Mouse (Mus musculus): ENCODE measurements around the gene Aco1.
A peak's percentile ranks its signal among the peaks of the same experiment; 100 is the strongest.
"Not testable (repeated sequence)": the region's sequence is repeated elsewhere in the genome, so short reads cannot be mapped to it uniquely, and the experiment has no call there.

Gene Aco1

GRCm38 (mm10) chr4:40142743-40143532, at the start of gene Aco1:
Aco1 (plus strand) TSS chr4:40143081.
- DNase-seq (ENCODE audit: low spot score in 2 of 2) = peak; percentile 96 to 97

- DNase-seq (ENCODE audit: low spot score in 2 of 2) = no peak
Measured at GRCm38 (mm10) chr4:40094974-40095373, 47.9 kb upstream of the Aco1 start.

- DNase-seq (ENCODE audit: low spot score in 2 of 2) = no peak
Measured at GRCm38 (mm10) chr4:40102996-40103395, 39.9 kb upstream of the Aco1 start.

- no peak for DNase-seq (ENCODE audit: low spot score in 2 of 2)
Measured at GRCm38 (mm10) chr4:40106004-40106536, 36.8 kb upstream of the Aco1 start.

- DNase-seq (ENCODE audit: low spot score in 2 of 2) = no peak
Measured at GRCm38 (mm10) chr4:40108030-40108429, 34.9 kb upstream of the Aco1 start.

GRCm38 (mm10) chr4:40113173-40113572, 29.7 kb upstream of the Aco1 start:
- DNase-seq (ENCODE audit: low spot score in 2 of 2) = no peak

- no peak for DNase-seq (ENCODE audit: low spot score in 2 of 2)
Measured at GRCm38 (mm10) chr4:40121221-40121620, 21.7 kb upstream of the Aco1 start.

GRCm38 (mm10) chr4:40122291-40122690, 20.6 kb upstream of the Aco1 start:
- not testable (repeated sequence) for DNase-seq (ENCODE audit: low spot score in 2 of 2)

- peak; percentile 71 to 82 for DNase-seq (ENCODE audit: low spot score in 2 of 2)
Measured at GRCm38 (mm10) chr4:40134468-40135102, 8.3 kb upstream of the Aco1 start.

GRCm38 (mm10) chr4:40136519-40136918, 6.4 kb upstream of the Aco1 start:
- no peak for DNase-seq (ENCODE audit: low spot score in 2 of 2)

GRCm38 (mm10) chr4:40139663-40140255, 3.1 kb upstream of the Aco1 start:
- DNase-seq (ENCODE audit: low spot score in 2 of 2) = no peak

GRCm38 (mm10) chr4:40143533-40143871, 621 bp downstream of the Aco1 start:
- no peak for DNase-seq (ENCODE audit: low spot score in 2 of 2)

GRCm38 (mm10) chr4:40144543-40144942, 1.7 kb downstream of the Aco1 start:
- DNase-seq (ENCODE audit: low spot score in 2 of 2) = no peak

GRCm38 (mm10) chr4:40144981-40145380, 2.1 kb downstream of the Aco1 start:
- no peak for DNase-seq (ENCODE audit: low spot score in 2 of 2)

- DNase-seq (ENCODE audit: low spot score in 2 of 2) = no peak
Measured at GRCm38 (mm10) chr4:40148281-40148680, 5.4 kb downstream of the Aco1 start.

GRCm38 (mm10) chr4:40150046-40150445, 7.2 kb downstream of the Aco1 start:
- no peak for DNase-seq (ENCODE audit: low spot score in 2 of 2)

GRCm38 (mm10) chr4:40152771-40153170, 9.9 kb downstream of the Aco1 start:
- no peak for DNase-seq (ENCODE audit: low spot score in 2 of 2)

GRCm38 (mm10) chr4:40153500-40153899, 10.6 kb downstream of the Aco1 start:
- DNase-seq (ENCODE audit: low spot score in 2 of 2) = no peak

GRCm38 (mm10) chr4:40154751-40155150, 11.9 kb downstream of the Aco1 start:
- no peak for DNase-seq (ENCODE audit: low spot score in 2 of 2)

GRCm38 (mm10) chr4:40155467-40155999, 12.7 kb downstream of the Aco1 start:
- DNase-seq (ENCODE audit: low spot score in 2 of 2) = no peak

GRCm38 (mm10) chr4:40156153-40156552, 13.3 kb downstream of the Aco1 start:
- DNase-seq (ENCODE audit: low spot score in 2 of 2) = peak; percentile 46 to 82

Measured in urinary bladder, postnatal 36 days (tissue).